Mouse (Mus musculus): ENCODE measurements around the gene Cel. TPM values are rescaled to one million over a fixed set of nuclear protein-coding genes. Genes with fewer than 3 reads are reported as not detected.
A peak's percentile ranks its signal among the peaks of the same experiment; 100 is the strongest.

The Cel gene
- polyA plus RNA-seq, 1 experiment = not detected

DNA sequence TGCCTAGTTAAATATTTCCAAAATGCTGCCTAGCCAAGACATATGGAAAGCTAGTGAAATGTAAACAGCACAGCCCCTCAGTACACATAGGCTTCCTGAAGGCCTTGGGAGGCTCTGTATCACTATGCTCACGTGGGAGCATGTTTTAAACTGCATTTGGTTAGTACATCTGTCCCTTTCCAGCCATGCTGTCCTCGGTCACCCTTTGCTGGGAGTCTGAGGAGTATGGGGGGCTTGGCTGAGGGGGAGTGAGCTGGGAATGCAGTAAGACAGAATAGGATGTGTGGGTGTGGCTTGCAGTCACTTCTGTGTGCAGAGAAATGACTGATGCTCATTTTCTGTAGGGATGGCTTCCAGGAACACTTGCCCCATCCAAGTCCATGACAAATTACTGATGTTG lies 22.5 kb upstream of the Cel start:
- H3K4me1 ChIP-seq = peaks cover 58% of the 10 kb centered on the region
- H3K9me3 ChIP-seq = no peaks in the 10 kb centered on the region
- H3K27me3 ChIP-seq (replicated peaks) = no peaks in the 10 kb centered on the region
- TF ChIP-seq GATA1 (IDR thresholded peaks at IDR 0.05; ENCODE audit: borderline replicate concordance, low read length) = no peak
- TF ChIP-seq FLI1 (IDR thresholded peaks at IDR 0.05; ENCODE audit: low read length) = no peak
- H3K4me3 ChIP-seq (replicated peaks) = no peak overlapping the region
- peaks cover 6% of the 10 kb centered on the region for H3K36me3 ChIP-seq (replicated peaks; ENCODE audit: low read length)

GRCm38 (mm10) chr2:28585043-28585571 lies 21.9 kb upstream of the Cel start:
- Histone ChIP-seq H3K36me3 (replicated peaks; ENCODE audit: low read length) (peaks cover 11% of the 10 kb centered on the region), H3K4me3 (replicated peaks) (no peak overlapping the region), H3K4me1 (peaks cover 55% of the 10 kb centered on the region), H3K27me3 (replicated peaks) (no peaks in the 10 kb centered on the region), H3K9me3 (no peaks in the 10 kb centered on the region)
- TF ChIP-seq GATA1 (IDR thresholded peaks at IDR 0.05; ENCODE audit: borderline replicate concordance, low read length) (no peak), FLI1 (IDR thresholded peaks at IDR 0.05; ENCODE audit: low read length) (no peak)

DNA sequence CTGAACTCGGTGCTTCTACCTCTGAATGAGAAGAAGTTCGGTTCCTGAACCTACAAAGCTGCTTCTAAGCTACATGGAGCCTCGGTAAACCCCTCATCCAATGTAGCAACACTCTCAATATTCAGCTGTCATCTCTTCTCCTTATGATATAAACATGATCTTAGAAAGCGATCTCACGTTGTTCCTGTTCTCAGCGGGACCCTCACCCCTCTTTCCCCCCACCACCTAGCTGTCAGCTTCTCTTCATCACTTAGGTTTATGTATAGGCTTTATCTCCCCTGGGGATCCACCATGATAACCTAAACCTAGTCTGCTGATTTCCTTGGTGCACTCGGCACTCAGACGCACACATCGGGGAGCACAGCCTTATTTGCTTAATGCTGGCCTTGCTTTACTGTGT lies 20.4 kb upstream of the Cel start, which contains the start of gene Gtf3c5:
TSS of gene Gtf3c5 (minus strand) at position 101 of the 400 bp plus-strand sequence.
- no peaks in the 10 kb centered on the region for H3K27me3 ChIP-seq (replicated peaks)
- peaks cover 25% of the 10 kb centered on the region for H3K36me3 ChIP-seq (replicated peaks; ENCODE audit: low read length)
- H3K4me3 ChIP-seq (replicated peaks) = peak within 1 kb of the TSS; percentile 97
- TF ChIP-seq GATA1 (IDR thresholded peaks at IDR 0.05; ENCODE audit: borderline replicate concordance, low read length) = no peak
- TF ChIP-seq FLI1 (IDR thresholded peaks at IDR 0.05; ENCODE audit: low read length) = no peak
- peaks cover 53% of the 10 kb centered on the region for H3K4me1 ChIP-seq
- H3K9me3 ChIP-seq = no peaks in the 10 kb centered on the region

DNA sequence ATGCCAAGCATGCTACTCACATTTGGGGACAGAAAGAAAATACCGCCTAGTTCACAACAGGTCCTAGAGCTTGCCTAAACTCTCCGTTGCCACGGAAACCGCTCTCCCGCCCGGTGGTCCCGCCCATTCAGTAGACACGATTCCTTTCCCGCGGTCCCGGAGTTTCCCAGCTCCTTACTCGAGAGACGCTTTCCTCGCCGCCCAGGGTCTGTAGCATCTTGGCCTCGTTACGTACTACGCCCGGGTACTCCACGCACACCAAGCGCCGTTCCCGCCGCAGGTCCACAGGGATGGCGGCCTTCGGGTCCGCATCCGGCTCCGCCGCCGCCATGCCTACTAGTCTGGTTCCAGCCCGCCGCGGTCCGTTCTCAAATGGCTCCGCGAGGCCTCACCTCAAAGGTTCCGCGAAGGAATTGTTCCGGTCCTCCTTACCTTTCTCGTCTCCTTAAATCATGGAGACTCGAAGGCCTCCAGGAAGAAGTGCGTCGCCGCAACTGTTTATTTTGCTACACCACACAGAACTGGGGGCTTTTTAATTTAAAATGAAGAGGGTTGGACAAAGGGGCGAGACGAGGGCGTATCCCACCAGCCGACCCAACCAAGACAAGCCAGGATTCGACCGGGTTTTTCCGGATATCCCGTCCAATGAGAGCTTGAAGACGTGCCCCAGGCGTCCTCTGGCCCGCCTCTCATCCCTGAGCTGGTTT lies 19.6 kb upstream of the Cel start:
- peak overlapping the region; percentile 97 for H3K4me3 ChIP-seq (replicated peaks)
- no peaks in the 10 kb centered on the region for H3K27me3 ChIP-seq (replicated peaks)
- H3K36me3 ChIP-seq (replicated peaks; ENCODE audit: low read length) = peaks cover 34% of the 10 kb centered on the region
- H3K4me1 ChIP-seq = peaks cover 52% of the 10 kb centered on the region
- H3K9me3 ChIP-seq = no peaks in the 10 kb centered on the region
- TF ChIP-seq GATA1 (IDR thresholded peaks at IDR 0.05; ENCODE audit: borderline replicate concordance, low read length) (no peak), FLI1 (IDR thresholded peaks at IDR 0.05; ENCODE audit: low read length) (no peak)

DNA sequence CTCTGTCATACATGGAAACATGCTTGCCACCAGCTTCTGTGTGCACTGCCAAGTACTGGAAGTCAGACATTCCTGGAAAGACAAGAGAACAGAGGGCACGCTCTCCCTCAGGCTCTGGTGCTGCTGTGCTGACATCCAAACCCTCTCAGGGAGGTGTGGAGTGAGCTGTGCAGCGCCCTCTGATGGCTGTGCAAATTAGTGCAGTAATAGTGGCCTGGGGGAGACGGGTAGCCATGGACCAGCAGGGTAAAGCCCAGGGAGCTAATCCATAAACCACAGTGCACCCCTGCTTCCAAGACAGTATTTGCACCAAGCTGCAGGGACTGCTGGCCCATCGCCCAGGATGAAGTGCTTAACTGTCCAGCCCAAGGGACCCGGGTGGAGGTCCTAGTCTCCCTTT lies 14.8 kb upstream of the Cel start:
- TF ChIP-seq GATA1 (IDR thresholded peaks at IDR 0.05; ENCODE audit: borderline replicate concordance, low read length) (no peak), FLI1 (IDR thresholded peaks at IDR 0.05; ENCODE audit: low read length) (no peak)
- Histone ChIP-seq H3K9me3 (no peaks in the 10 kb centered on the region), H3K27me3 (replicated peaks) (no peaks in the 10 kb centered on the region), H3K36me3 (replicated peaks; ENCODE audit: low read length) (peaks cover 82% of the 10 kb centered on the region), H3K4me3 (replicated peaks) (no peak overlapping the region), H3K4me1 (peaks cover 20% of the 10 kb centered on the region)

GRCm38 (mm10) chr2:28576815-28577214 lies 13.6 kb upstream of the Cel start:
- peaks cover 18% of the 10 kb centered on the region for H3K4me1 ChIP-seq
- TF ChIP-seq FLI1 (IDR thresholded peaks at IDR 0.05; ENCODE audit: low read length) (no peak), GATA1 (IDR thresholded peaks at IDR 0.05; ENCODE audit: borderline replicate concordance, low read length) (no peak)
- peaks cover 94% of the 10 kb centered on the region for H3K36me3 ChIP-seq (replicated peaks; ENCODE audit: low read length)
- H3K4me3 ChIP-seq (replicated peaks) = no peak overlapping the region
- no peaks in the 10 kb centered on the region for H3K27me3 ChIP-seq (replicated peaks)
- H3K9me3 ChIP-seq = no peaks in the 10 kb centered on the region

DNA sequence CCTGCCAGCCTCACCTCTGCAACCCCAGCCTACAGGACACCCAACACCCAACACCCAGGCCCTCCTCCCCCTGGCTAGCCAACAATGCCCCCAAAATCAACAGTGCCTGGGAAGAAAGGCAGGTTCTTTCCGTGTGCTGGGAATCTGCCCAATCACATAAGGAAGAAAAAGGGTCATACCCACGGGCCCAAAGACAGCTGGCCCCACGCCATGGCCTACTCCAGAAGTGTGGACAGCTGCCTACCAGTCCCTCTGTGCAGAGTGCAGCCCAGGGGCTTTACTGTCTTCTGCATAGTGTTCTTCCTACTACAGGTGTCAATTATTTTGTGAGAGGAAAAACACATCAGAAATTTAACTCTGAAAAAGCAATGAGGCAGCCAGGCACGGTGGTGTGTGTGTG lies 12.1 kb upstream of the Cel start:
- Histone ChIP-seq H3K4me3 (replicated peaks) (no peak overlapping the region), H3K36me3 (replicated peaks; ENCODE audit: low read length) (peaks cover 98% of the 10 kb centered on the region), H3K4me1 (peaks cover 3% of the 10 kb centered on the region; the same call in 1 of the 2 replicates), H3K27me3 (replicated peaks) (no peaks in the 10 kb centered on the region), H3K9me3 (no peaks in the 10 kb centered on the region)
- TF ChIP-seq FLI1 (IDR thresholded peaks at IDR 0.05; ENCODE audit: low read length) = no peak
- no peak for TF ChIP-seq GATA1 (IDR thresholded peaks at IDR 0.05; ENCODE audit: borderline replicate concordance, low read length)

- H3K4me1 ChIP-seq = peaks cover 12% of the 10 kb centered on the region
- no peak overlapping the region for H3K4me3 ChIP-seq (replicated peaks)
- TF ChIP-seq GATA1 (IDR thresholded peaks at IDR 0.05; ENCODE audit: borderline replicate concordance, low read length) = no peak
- no peak for TF ChIP-seq FLI1 (IDR thresholded peaks at IDR 0.05; ENCODE audit: low read length)
- peaks cover 99% of the 10 kb centered on the region for H3K36me3 ChIP-seq (replicated peaks; ENCODE audit: low read length)
- no peaks in the 10 kb centered on the region for H3K9me3 ChIP-seq
- no peaks in the 10 kb centered on the region for H3K27me3 ChIP-seq (replicated peaks)
Measured at GRCm38 (mm10) chr2:28569903-28570302, 6.7 kb upstream of the Cel start.

- Histone ChIP-seq H3K4me3 (replicated peaks) (no peak overlapping the region), H3K4me1 (peaks cover 23% of the 10 kb centered on the region), H3K36me3 (replicated peaks; ENCODE audit: low read length) (peaks cover 70% of the 10 kb centered on the region), H3K9me3 (no peaks in the 10 kb centered on the region), H3K27me3 (replicated peaks) (peaks cover 18% of the 10 kb centered on the region)
- TF ChIP-seq GATA1 (IDR thresholded peaks at IDR 0.05; ENCODE audit: borderline replicate concordance, low read length) = no peak
- no peak for TF ChIP-seq FLI1 (IDR thresholded peaks at IDR 0.05; ENCODE audit: low read length)
Measured at GRCm38 (mm10) chr2:28566545-28566944, 3.3 kb upstream of the Cel start.

- TF ChIP-seq FLI1 (IDR thresholded peaks at IDR 0.05; ENCODE audit: low read length) (no peak), GATA1 (IDR thresholded peaks at IDR 0.05; ENCODE audit: borderline replicate concordance, low read length) (no peak)
- peaks cover 49% of the 10 kb centered on the region for H3K36me3 ChIP-seq (replicated peaks; ENCODE audit: low read length)
Measured at GRCm38 (mm10) chr2:28564380-28564779, 1.2 kb upstream of the Cel start.

More at GRCm38 (mm10) chr2:28564380-28564779, 1.2 kb upstream of the Cel start:
- Histone ChIP-seq H3K27me3 (replicated peaks) (peaks cover 39% of the 10 kb centered on the region), H3K9me3 (no peaks in the 10 kb centered on the region), H3K4me3 (replicated peaks) (no peak overlapping the region), H3K4me1 (peaks cover 22% of the 10 kb centered on the region)

All from megakaryocyte, embryonic 14.5 days (primary cell).